Mouse (Mus musculus) gonadal fat pad, adult 2 months (tissue): ENCODE data around the gene Htr1f. TPM values are rescaled to one million over a fixed set of nuclear protein-coding genes. Genes with fewer than 3 reads are reported as not detected.
"Not testable (repeated sequence)": the region's sequence is repeated elsewhere in the genome, so short reads cannot be mapped to it uniquely, and the experiment has no call there.

Experiments used
- DNase-seq: peaks from one replicate; pipeline ENCODE4 v3.0.0-alpha.2; 2012; ENCODE audit warnings: low read depth
- polyA plus RNA-seq: library from polyadenylated mRNA; depleted of rRNA; stranded (reverse); fragments of >200 nt; gene quantifications from 2 replicates; pipeline ENCODE4 v1.2.3, GENCODE M21; 2012; rRNA removed

Htr1f gene
- polyA plus RNA-seq, result not detected in 2 replicates

DNA sequence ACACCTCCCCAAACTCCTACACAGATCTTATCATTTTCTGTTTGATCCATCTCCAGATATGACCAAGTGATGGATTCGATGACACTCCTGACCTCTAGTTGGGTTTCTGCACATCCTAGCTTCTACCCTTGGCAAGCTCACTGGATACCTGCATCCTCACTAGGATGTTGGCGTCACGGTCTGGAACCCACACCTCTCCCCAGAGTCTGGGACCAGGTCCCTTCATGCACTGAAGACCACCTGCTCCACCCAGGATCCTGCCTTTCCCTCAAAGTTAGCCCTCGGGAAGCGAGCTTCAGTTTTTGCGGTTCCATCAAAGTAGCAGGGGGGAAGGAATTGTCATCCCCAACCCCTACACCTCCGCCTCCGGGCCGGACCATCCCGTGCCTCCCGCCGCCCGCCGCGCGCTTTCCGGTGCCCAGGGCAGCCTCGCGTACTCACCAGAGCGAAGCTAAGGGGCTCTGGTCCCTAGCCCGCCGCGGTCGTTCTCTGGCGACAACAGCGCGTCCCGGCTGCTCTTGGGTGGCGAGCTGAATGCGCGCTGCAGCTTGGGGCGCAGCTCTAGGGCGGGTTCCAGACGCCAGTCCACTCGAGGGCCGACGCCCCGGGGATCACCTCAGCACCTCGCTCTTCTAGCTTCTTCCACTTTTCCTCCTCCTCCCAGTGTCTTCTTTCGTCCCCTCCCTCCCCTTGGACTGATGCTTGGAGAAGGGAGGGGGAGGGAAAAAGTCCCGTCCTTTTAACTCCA, at the start of gene Htr1f:
Gene Htr1f, minus strand, starts transcription at position 671 of the 748 bp plus-strand sequence.
- DNase-seq, result no peak

DNA sequence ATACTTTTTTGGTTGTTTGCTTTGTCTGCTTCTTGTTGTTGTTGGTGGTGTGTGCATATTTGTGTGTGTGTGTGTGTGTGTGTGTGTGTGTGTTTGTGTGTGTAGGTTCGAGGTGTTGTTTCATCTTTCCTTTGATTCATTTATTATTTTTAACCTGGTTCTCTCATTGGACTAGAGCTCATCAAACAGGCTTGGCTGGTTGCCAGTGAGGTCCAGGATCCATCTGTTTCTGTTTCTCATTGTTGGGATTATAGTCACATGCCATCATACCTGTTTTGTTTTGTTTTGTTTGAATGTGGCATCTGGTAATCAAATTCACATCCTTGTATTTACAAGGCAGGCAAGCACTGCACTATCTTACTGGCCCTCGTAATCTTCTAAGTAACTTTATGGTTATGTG, 34.1 kb upstream of the Htr1f start:
- no peak for DNase-seq

DNA sequence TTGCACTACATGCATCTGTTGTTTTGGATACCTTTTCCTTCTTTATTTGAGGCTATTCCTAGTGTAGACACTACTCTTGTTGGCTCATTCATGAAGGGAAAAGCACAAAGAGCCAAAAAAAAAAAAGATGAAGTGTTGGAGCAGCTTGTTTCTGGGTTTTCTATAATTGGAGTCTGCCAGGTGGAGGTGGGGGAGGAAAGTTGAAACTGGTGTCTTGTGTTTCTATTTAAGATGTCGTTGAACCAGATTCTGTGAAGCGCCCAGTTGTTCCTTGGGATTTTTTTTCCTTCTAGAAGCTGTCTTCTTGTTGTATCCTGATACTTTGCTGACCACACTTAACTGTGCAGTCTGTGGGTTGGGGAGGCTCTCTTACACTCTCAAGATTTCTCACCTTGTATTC, 23.7 kb upstream of the Htr1f start:
- no peak for DNase-seq

DNA sequence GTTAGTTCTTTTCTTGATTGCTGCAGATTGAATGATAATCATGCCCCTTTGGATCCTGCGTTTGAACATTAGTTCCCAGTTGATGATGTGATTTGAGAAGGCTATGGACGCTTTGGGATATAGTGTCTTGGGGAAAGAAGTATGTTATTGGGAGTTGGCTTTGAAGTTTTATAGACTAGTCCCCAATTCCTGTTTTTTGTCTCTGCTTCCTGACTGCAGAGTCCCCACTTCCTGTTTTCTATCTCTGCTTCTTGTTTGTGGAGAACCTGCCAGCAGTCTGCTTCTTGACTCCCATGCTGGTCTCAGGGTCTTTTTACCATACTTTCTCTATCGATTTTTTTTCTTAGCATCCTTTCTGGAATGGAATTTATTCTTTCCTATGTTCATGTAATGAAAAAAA, 22.2 kb upstream of the Htr1f start:
- no peak for DNase-seq

DNA sequence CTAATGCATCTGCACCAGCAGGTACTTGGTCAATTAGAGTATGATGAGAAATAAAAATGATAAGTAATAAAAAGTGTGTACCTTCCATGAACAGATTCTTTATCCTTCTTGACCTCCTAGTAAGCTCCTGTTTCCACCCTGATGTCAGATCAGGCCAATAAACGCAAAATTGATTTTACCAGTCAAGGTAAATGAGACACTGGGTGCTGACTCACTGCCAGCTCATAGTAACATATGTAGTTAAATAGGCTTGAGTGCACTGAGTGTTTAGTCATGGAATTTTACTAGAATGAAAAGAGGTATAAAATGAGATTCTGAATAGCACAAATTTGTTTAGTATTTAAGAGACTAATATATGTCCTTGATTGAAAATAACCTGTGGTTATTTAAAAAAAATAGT, 6.6 kb upstream of the Htr1f start:
- DNase-seq, result no peak

DNA sequence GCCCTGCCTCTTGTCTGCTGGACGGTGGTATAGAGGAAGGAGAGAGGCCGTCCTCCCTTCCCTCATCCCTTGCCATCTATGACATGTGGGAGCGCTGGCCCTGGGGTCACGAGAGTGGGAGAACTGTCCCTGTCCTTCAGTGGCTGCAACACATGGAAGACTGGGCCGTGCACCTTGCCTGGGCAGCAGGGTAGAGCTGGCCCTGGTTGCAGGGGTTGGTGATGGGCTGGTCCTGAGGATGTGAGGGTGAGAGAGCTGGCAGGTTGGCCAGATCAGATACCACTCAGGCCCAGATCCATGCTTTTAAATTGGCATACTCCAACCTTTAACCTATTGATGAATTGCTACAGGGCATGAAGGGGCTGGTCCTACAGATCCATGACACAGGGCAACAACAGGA, 12.1 kb downstream of the Htr1f start:
- DNase-seq, result no peak

DNA sequence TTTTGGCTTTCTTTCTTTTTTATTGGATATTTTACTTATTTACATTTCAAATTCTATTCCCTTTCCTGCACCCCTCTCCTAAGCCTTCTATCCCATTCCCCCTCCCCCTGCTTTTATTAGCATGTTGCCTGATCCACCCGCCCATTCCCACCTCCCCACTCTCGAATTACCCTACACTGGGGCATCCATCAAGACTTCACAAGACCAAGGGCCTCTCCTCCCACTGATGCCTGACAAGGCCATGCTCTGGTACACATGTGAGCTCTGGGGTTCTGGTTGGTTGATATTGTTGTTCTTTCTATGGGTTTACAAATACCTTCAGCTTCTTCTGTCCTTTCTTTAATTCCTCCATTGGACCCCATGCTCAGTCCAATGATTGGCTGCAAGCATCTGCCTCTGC, 22.2 kb downstream of the Htr1f start:
- no peak for DNase-seq

DNA sequence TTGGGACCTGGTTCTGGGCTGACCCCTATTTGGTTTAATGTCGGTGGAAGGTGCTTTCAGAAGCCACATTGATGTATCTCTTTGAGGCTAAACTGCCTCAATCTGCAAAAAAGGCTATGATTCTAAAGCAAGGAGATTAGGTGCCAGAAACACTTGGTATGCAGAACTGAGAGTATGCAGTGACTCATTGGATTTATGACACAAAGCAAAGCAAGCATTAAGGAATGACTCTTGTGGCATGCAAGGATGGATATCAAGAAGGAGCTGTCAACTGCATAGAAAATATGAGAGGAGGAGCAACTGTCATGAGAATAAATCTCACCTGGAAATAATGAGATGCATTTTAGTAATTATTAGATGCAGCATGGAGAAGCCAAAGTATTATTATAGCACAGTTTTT, 35.8 kb downstream of the Htr1f start:
- no peak for DNase-seq

DNA sequence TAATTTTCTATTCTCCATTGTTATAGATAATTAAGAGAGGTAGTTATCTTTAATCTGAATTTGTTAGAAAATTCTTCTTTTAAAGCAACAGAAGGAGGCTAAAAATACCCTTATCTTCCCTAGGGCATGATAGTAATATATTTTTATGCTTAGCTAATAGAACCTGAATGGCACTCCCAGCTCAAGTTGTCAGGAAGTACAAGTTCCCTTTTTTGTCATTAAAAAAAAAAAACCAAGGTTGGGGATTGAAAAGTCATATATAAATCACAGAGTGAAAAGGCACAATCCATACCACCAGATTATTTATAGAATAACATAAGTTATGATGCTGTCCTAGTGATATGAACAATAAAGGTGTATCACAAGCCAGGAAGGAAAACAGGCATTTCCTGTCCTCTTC, 39.4 kb downstream of the Htr1f start:
- no peak for DNase-seq

DNA sequence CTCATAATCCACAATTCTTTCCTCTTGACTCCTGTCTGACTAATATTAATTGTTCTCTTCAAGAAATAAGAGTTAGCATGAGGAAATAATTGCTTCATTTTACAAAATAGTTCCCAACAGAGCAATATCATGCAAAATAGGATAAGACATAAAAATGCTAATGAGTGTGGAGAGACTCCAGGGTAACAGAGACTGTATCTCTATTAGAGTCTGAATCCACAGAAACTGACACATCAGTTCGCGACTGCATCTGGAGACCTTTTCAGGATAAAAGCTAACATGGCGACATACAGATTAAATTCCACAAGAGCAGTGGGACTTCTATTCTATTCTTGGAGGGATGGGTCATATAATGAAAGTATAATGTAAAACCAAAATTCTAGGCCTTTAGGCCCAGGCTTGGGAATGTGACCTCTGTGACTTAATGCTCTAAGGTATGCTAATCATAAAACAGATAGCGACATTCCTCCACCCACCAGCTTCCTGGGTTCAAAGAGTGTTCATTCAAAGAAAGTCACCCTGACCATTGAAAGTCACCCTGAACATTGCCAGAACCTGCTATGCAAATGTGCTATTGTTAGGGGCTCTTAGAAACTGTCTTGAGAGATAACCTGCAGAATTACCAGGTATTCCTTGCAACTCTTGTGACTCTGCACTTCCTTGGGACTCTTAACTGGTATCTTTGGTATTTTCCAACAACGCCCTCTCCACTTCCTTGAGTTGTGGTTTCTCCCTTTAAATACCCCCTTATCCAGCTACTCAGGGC, 67.8 kb downstream of the Htr1f start:
- not testable (repeated sequence) for DNase-seq

DNA sequence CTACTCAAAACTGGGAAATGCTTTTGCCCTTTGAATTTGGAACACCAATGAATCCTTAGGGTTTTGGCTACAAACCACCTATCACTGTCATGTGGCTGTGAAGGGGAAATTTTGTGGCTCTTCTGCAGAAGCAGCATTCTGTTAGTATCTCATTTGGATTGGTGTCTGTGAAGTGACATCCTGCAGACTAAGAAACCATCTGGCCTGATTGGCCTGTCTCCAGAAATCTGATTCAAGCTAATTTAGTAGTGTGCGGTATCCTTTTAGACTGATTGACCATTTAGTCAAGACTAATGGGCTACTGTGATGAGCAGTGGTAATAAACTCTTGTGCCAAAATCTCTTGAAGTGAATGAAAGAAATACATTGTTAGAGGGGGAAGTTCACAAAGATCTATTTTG, 76.0 kb downstream of the Htr1f start:
- DNase-seq, result no peak

DNA sequence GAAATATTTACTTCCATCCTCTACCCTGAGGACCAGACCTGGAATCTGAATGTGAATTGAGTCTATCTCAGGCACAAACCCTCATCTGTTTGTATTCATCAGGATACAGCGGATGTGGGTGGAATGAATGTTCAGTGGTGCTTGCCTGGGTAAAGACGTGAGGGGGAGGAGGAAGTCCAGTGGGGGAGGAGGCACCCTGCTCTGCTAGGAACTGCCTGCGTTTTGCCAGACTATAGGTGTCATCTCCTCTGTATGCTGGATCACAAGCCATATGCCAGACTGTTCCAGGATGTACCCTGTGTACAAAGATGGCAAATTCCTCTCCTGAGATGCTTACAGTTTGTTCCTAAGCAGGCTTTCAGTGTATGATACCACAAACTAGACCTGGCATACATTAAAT, 83.3 kb downstream of the Htr1f start:
- DNase-seq, result no peak

DNA sequence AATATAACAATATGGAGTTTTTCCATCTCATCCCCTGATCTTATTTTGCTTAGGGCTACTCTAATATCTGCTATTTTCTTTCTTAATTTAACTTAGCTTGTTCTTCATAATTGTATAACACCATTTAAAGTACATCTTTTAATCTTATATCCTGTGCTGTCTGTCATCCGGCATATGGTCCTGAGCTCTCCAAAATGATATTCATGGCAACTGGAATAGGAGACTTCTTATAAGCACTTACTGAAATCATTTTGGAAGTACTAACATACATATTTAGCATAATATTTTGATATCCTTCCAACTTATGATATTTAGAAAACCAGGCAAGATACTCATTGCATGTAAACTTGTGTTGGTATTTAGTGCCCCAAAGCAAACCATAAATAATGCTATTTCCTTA, 86.9 kb downstream of the Htr1f start:
- DNase-seq, result no peak

DNA sequence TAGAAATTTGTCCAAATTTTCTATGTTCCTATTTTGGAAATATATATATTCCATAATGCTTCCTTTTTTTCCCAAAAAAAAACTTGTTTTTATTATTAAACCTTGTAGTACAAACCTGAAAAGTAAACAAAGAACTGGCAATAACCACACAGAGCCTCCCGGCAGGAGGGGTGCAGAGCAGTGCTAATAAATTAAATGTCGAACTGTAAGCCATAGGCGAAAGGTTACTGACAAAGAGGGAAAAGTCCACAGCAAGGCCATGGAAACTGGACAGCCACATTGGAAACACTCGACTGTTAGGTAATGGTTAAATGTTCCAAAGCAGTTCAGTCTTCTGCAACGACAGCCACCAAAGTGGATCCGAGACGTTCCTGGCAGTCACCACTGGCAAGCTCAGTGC, 87.5 kb downstream of the Htr1f start:
- no peak for DNase-seq

DNA sequence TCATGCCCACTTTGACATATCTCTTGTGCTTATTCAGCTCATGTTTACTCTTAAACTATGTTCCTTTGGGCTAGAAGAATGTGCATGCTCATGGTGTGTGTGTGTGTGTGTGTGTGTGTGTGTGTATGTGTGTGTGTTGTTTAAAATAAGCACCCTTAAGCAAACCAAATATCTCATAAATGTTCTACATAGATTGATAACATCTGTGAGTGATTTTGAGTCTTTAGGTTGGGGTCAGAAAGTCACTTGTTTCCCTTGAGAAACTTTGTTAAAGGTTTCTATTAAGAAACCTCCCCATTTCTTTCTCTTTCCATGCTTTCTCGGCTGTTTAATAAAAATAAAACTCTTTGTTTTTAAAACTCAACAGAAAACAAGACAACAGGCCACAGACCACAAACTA, 88.1 kb downstream of the Htr1f start:
- DNase-seq, result no peak

DNA sequence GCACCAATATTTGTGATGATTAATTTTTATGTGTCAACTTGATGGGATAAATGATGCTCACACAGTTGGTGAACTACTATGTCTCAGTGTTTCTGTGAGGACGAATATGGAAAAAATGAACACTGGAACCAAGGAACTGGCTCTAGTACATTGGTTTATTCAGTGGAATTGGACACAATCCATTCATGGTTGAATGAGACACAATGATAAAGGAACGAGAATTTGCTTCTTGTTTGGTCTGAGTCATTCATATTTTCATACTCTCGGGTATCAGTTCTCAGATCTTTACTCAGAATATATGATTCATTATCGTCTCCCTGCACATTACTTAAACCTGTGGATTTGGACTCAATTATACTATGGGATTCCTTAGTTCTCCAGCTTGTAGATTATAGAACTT, 90.4 kb downstream of the Htr1f start:
- DNase-seq, result no peak

DNA sequence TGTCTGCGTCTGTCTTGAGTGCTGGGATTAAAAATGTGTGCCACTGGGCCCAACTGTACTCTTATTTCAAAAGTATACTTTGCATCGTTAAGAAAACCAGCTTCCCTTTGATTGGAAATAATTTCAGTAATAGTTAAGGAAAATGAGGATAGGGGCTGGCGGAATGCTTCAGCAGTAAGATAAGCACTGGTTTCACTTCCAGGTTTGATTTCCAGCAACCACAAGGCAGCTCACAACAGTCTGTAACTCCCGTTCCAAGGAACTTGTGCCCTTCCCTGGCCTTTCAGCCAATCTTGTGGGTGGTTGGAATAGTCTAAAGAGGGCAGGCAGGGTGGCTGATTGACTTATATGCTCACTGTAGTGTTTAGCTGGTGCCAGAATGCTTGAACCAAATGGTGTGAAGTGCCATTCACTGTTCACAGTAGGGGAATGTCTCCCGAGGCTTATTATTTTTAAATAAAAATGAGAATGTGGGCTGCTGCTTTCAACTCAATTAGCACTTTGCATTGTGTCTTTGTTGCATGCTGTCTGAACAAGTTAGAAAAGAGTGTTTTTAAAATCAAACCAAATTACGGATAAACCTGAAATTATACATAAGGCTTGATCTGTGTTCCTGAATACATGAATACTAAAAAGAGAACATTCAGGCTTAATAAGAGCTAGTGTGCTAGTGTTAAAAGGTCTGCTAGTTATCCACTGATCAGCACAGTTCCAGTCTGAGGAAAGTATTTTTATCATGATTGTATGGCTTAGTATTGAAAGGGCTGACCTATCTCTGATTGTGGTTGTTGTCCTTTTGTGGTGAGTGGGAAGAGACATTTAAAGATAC, 103.4 kb downstream of the Htr1f start:
- DNase-seq, result no peak

DNA sequence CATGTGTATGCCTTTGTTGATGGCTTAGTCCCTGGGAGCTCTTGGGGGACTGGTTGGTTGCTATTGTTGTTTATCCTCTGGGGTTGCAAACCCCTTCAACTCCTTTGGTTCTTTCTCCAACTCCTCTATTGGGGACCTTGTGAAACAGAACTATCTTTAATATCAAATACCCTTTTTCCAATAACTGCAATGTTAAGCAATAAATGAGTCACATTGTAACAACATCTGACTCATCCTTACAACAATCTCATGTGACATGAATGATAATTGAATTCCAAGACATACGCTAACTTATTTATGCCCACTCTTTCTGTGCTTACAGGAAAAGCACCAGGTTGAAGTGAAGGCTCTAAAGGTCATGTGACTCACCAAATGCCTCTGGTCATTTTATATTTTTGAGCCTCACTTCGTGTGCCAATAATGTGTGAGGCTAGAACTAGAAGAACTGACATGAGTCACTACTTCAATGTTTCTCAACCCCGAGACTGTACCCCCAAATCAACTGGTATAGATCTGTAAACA, 116.3 kb downstream of the Htr1f start:
- DNase-seq, result no peak

DNA sequence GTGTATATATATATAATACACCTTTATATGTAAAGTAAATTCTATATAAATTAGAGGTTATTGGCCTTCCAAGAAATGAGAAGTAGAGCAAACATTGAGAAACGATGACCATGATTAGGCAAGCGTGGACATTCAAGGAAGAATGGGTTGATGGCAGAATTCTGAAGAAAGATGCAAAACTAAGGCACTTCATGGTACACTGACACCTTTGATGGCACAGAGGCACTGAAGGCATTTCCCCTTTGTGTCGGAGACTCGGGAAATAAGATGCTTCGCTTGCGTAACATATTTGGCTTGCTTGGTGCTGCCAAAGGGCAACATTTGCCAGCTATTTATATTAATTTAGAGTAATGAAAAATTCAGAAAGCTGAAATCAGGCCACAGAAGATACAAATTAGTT, 118.1 kb downstream of the Htr1f start:
- DNase-seq, result no peak

DNA sequence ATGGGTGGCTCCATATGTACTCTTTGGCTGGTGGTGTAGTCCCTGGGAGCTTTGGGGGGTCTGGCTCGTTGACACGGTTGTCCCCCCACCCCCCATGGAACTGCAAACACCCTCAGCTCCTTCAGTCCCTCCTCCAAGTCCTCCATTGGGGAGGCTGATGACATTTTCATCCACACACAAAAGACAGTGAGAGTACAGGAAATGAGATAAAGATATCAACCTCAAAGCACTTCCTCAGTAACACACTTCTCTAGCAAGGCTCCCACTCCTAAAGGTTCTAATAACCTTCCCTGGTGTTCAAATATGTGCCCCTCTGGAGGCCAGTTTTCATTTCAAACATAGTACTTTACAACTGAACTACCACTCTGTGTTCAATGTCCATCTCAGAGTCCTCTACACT, 118.6 kb downstream of the Htr1f start:
- no peak for DNase-seq

DNA sequence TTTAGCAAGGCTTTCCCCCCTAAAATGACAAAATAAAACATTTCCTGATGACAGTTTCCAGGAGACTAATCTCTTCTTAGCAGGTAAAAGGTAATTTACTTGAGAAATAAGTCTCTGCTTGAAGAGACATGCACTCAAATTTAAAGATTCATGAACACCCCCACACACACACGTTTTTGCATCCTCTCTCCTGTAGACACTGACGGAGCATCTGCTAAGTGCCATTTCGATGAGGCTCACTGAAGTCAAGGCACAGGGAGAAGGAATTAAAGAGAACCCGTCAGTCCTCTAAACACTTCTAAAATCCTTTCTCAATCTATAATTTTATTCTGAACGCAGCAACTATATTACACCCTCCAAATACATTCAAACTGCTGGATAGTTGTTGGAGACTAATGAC, 131.0 kb downstream of the Htr1f start:
- DNase-seq, result no peak

DNA sequence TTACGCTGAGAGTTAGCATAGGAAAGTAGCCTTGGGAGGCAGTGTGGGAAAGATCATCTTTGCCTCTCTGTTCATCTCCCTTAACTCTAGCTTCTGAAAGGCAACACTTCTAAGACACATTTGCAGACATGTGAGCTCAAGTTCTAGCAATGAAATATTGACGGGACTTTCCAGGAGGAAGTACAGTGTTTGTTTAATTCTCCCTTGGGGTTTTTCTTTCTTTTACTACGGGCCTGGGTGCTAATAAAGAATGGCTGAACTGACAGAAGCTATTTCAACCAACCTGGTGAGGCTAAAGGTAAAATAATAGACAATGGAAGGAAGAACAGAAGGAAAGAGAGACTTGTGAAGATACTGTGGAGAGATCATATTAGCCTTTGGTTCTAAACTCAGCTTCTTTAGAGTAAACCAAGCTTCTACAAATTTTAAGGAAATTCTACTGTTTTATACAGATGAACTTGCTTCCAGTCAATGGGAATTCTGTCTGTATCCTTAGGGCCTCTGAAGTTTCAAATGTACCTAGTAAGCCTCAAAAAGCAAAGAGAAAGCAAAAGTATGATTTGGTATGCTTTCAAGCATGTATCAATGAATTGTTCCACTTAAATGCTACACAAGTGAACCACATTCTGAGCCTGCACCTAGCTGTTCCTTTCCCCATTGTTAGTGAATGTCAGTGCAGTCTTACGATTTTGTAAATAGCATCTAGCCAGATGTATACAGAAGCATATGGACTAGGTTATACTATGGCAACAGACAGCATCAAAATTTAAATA, 131.9 kb downstream of the Htr1f start:
- DNase-seq, result no peak
